Mouse (Mus musculus): ENCODE measurements around the gene Ssbp4. TPM values are rescaled to one million over a fixed set of nuclear protein-coding genes. Genes with fewer than 3 reads are reported as not detected.

The Ssbp4 gene
- polyA plus RNA-seq, 2 experiments from 2014 or later = 5.9 to 15.0 TPM

- ATAC-seq = no peak
Measured at GRCm38 (mm10) chr8:70630532-70631381, 22.1 kb upstream of the Ssbp4 start.

GRCm38 (mm10) chr8:70629574-70630531 is 21.2 kb upstream of the Ssbp4 start:
- ATAC-seq = peak; percentile 83

GRCm38 (mm10) chr8:70628986-70629490 is 20.4 kb upstream of the Ssbp4 start:
- ATAC-seq = no peak

GRCm38 (mm10) chr8:70627041-70627440 is 18.4 kb upstream of the Ssbp4 start:
- no peak for ATAC-seq

GRCm38 (mm10) chr8:70625104-70625503 is 16.4 kb upstream of the Ssbp4 start:
- ATAC-seq = peak; percentile 25

GRCm38 (mm10) chr8:70622220-70622619 is 13.5 kb upstream of the Ssbp4 start:
- no peak for ATAC-seq

GRCm38 (mm10) chr8:70618888-70619334 is 10.2 kb upstream of the Ssbp4 start:
- ATAC-seq = peak; percentile 62

- no peak for ATAC-seq
Measured at GRCm38 (mm10) chr8:70617985-70618384, 9.3 kb upstream of the Ssbp4 start.

GRCm38 (mm10) chr8:70616645-70617044 is 8.0 kb upstream of the Ssbp4 start:
- no peak for ATAC-seq

GRCm38 (mm10) chr8:70615894-70616293 is 7.2 kb upstream of the Ssbp4 start, which contains the start of gene Lrrc25:
Gene Lrrc25 (plus strand): TSS chr8:70616155.
- no peak for ATAC-seq

- no peak for ATAC-seq
Measured at GRCm38 (mm10) chr8:70615281-70615680, 6.6 kb upstream of the Ssbp4 start.

GRCm38 (mm10) chr8:70614469-70614868 is 5.8 kb upstream of the Ssbp4 start:
- no peak for ATAC-seq

- no peak for ATAC-seq
Measured at GRCm38 (mm10) chr8:70613763-70614162, 5.1 kb upstream of the Ssbp4 start.

GRCm38 (mm10) chr8:70611849-70612248 is 3.2 kb upstream of the Ssbp4 start:
- peak; percentile 31 for ATAC-seq

- peak; percentile 12 for ATAC-seq
Measured at GRCm38 (mm10) chr8:70610796-70611771, 2.4 kb upstream of the Ssbp4 start.

GRCm38 (mm10) chr8:70609849-70610795 is 1.4 kb upstream of the Ssbp4 start:
- peak; percentile 55 for ATAC-seq

- peak; percentile 60 for ATAC-seq
Measured at GRCm38 (mm10) chr8:70609368-70609848, 736 bp upstream of the Ssbp4 start.

- peak; percentile 16 for ATAC-seq
Measured at GRCm38 (mm10) chr8:70607898-70608748, 549 bp downstream of the Ssbp4 start.

- ATAC-seq = no peak
Measured at GRCm38 (mm10) chr8:70607603-70607897, 1.1 kb downstream of the Ssbp4 start.
